Mouse (Mus musculus) hindbrain, embryonic 16.5 days (tissue): ENCODE data around the gene Tyw3. TPM values are rescaled to one million over a fixed set of nuclear protein-coding genes. Genes with fewer than 3 reads are reported as not detected.

ENCODE experiments used
- ATAC-seq: fragments of 200-750 bp; cut with Nextera tagmentation; 2 replicates; pipeline ENCODE4 v1.8.0; 2017; ENCODE audit warnings: moderate TSS enrichment, moderate library complexity
- H3K27ac ChIP-seq: fragments of 300-500 bp; sonication (generic); 2 replicates; pipeline ENCODE4 v1.5.1; 2014; ENCODE audit warnings: low read depth, mild to moderate bottlenecking, control low read depth, low read length, moderate library complexity
- H3K27me3 ChIP-seq: fragments of 300-500 bp; sonication (generic); replicated peaks from 2 replicates; pipeline ENCODE4 v1.6.1; 2014; ENCODE audit warnings: low read length; ENCODE audit not compliant: control insufficient read depth, insufficient read depth
- H3K36me3 ChIP-seq: fragments of 300-500 bp; sonication (generic); 2 replicates; pipeline ENCODE4 v1.6.1; 2014; ENCODE audit warnings: mild to moderate bottlenecking, low read length, moderate library complexity, mixed read lengths; ENCODE audit not compliant: control insufficient read depth, insufficient read depth
- H3K4me1 ChIP-seq: fragments of 300-500 bp; sonication (generic); 2 replicates; pipeline ENCODE4 v1.6.1; 2014; ENCODE audit warnings: low read depth, low read length; ENCODE audit not compliant: control insufficient read depth, insufficient read depth
- H3K4me2 ChIP-seq: fragments of 300-500 bp; sonication (generic); 2 replicates; pipeline ENCODE4 v1.6.1; 2014; ENCODE audit warnings: mild to moderate bottlenecking, low read length, control low read depth, moderate library complexity
- H3K4me3 ChIP-seq: fragments of 300-500 bp; sonication (generic); 2 replicates; pipeline ENCODE4 v1.5.1; 2014; ENCODE audit warnings: mild to moderate bottlenecking, low read length, control low read depth, moderate library complexity
- H3K9ac ChIP-seq: fragments of 300-500 bp; sonication (generic); 2 replicates; pipeline ENCODE4 v1.6.1; 2014; ENCODE audit warnings: low read depth, mild to moderate bottlenecking, control low read depth, low read length, moderate library complexity
- H3K9me3 ChIP-seq: fragments of 300-500 bp; sonication (generic); 2 replicates; pipeline ENCODE4 v1.6.1; 2014; ENCODE audit warnings: mild to moderate bottlenecking, low read length, moderate library complexity; ENCODE audit not compliant: control insufficient read depth
- WGBS: fragments of 180-500 bp; shearing (Covaris S2); extraction: QIAGEN DNeasy Blood & Tissue Kit; methylation state at CpG from one replicate; pipeline ENCODE4 v1.1.7; 2014; 5-methylcytosine and 5-hydroxymethylcytosine counted together
- polyA plus RNA-seq: library from polyadenylated mRNA; unstranded; fragments of >200 nt; fragmentation: Nextera tagmentation; extraction: Ambion mirVana; gene quantifications from 2 replicates; pipeline ENCODE4 v1.2.1, GENCODE M21; 2015

Tyw3 gene
- polyA plus RNA-seq, 1 experiment from 2014 or later, result 17.0 TPM

DNA sequence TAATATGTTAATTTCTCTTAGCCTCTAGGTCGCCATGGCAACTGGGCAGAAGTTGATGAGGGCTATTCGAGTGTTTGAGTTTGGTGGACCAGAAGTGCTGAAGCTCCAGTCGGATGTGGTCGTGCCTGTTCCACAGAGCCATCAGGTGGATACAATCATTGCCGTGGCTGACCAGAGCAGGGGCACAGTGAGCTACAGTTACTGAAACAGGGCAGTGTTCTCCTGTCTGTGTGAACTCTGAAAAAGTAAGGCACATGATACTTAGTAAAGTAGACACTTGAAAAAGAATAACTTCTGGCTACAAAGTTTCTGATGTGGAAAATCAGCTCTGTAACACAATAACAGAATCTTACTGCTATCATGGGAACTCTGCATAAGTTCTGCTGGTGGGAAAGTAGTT, 8.0 kb upstream of the Tyw3 start:
- Histone ChIP-seq H3K36me3 (no peaks in the 10 kb centered on the region), H3K4me3 (no peak overlapping the region), H3K4me1 (no peaks in the 10 kb centered on the region), H3K27me3 (no peaks in the 10 kb centered on the region), H3K27ac (no peak overlapping the region), H3K4me2 (no peak overlapping the region), H3K9ac (no peak overlapping the region), H3K9me3 (no peaks in the 10 kb centered on the region)
- WGBS, result 76% methylated on average over 5 of the region's 5 CpGs
- ATAC-seq, result no peak

DNA sequence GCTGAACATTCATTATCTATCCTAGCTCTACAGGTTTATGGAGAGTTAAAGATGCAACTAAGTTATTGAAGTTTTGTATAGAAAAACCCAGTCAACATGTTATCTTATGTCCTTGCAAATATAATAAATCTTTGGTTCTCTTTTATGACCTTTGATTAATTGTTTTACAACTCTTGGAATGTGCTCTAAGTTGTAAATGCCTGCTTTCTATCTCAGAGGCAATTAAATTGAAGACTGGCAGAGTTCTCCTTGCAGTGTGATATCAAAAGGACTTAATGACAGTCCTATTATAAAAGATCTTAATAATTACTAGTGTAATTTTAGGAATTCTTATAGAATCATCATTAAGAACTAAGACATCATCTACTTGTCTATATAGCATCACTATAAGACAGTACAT, 5.2 kb upstream of the Tyw3 start:
- Histone ChIP-seq H3K27me3 (no peaks in the 10 kb centered on the region), H3K9ac (no peak overlapping the region), H3K27ac (no peak overlapping the region), H3K4me2 (no peak overlapping the region), H3K4me3 (no peak overlapping the region), H3K4me1 (peaks cover 3% of the 10 kb centered on the region; the same call in 1 of the 2 replicates), H3K9me3 (no peaks in the 10 kb centered on the region), H3K36me3 (no peaks in the 10 kb centered on the region)
- ATAC-seq, result no peak

DNA sequence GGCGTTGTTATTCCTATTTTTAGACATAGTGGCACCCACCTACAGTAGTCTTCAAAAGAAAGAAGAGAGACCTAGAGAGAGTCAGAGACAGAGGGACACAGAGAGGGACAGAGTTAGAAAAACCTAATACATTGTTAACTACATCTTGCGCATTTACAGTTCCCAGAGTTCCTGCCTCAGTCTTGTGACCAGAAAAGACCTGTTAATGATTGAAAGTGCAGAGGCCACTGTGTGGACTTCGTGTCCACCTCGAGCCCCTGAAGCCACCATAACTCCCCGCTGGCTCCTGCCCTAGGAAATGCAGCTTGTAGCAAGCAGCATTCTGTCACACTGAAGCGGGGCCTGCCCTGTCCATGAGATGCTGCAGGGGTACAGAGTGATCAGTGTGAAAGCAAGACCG, 657 bp upstream of the Tyw3 start:
- WGBS, result 34% methylated on average over 7 of the region's 7 CpGs
- H3K27ac ChIP-seq, result peak overlapping the region; percentile 92; the same call in 1 of the 2 replicates

DNA sequence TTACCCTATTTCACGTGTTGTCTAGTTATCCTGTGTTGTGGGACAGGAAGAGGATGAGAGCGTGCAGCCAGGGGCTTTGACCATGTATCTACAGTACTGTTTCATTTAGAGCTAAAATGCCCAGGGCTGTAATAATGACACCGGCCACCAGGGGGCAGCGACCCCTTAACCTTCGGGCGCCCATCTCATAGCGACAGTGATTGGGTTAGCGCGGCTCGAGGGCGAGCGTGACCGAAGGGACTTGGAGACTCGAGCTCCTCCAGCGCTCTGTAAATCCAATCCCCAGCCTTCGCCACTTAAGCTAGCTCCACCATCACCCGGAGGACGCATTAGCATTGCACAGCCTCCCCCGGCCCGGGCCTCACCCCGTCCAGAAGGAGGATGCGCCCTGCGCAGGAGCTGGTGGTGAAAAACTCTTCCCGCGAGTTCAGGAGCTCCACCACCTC, 393 bp downstream of the Tyw3 start, which contains the start of gene Cryz:
Gene Cryz, plus strand, starts transcription at position 224 of the 446 bp plus-strand sequence.
- Histone ChIP-seq H3K9ac (peak within 1 kb of the TSS; percentile 86), H3K4me3 (peak within 1 kb of the TSS; percentile 79), H3K27me3 (no peaks in the 10 kb centered on the region), H3K4me2 (peak within 1 kb of the TSS; percentile 67), H3K4me1 (peaks cover 3% of the 10 kb centered on the region; the same call in 1 of the 2 replicates), H3K27ac (peak within 1 kb of the TSS; percentile 92), H3K9me3 (no peaks in the 10 kb centered on the region), H3K36me3 (peaks cover 15% of the 10 kb centered on the region)
- WGBS, result 0% methylated on average over 25 of the region's 25 CpGs
- peak; percentile 93 for ATAC-seq

More for the DNA sequence above, 657 bp upstream of the Tyw3 start:
- Histone ChIP-seq H3K36me3 (peaks cover 6% of the 10 kb centered on the region), H3K4me3 (peak overlapping the region; percentile 79), H3K4me2 (peak overlapping the region; percentile 67), H3K4me1 (peaks cover 3% of the 10 kb centered on the region; the same call in 1 of the 2 replicates), H3K27me3 (no peaks in the 10 kb centered on the region), H3K9me3 (no peaks in the 10 kb centered on the region), H3K9ac (peak overlapping the region; percentile 86)
- ATAC-seq, result no peak; the same call in 1 of the 2 replicates

DNA sequence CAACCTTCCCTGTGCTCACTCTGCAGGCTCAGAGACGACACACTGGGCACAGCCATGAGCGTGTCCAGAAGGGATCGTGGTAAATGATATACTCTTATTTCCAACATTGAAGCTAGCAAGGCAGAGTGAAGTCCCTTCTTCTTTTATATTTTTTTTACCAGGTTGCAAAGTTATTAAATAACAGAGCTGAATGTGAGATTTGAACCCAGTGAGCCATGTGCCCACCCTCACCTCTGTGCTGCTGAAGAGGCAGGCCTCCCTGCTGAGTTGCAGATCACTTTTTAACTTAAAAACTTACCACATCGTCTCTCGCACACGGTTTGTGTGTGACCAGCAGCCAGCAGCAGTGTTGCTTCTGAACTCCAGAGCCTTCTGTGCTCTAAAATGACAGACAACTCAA, 2.7 kb downstream of the Tyw3 start:
- Histone ChIP-seq H3K4me2 (no peak overlapping the region), H3K4me3 (no peak overlapping the region), H3K9me3 (no peaks in the 10 kb centered on the region), H3K36me3 (peaks cover 19% of the 10 kb centered on the region), H3K27ac (no peak overlapping the region), H3K27me3 (no peaks in the 10 kb centered on the region), H3K9ac (no peak overlapping the region), H3K4me1 (peaks cover 3% of the 10 kb centered on the region; the same call in 1 of the 2 replicates)
- no peak for ATAC-seq
- 95% methylated on average over 6 of the region's 6 CpGs for WGBS

DNA sequence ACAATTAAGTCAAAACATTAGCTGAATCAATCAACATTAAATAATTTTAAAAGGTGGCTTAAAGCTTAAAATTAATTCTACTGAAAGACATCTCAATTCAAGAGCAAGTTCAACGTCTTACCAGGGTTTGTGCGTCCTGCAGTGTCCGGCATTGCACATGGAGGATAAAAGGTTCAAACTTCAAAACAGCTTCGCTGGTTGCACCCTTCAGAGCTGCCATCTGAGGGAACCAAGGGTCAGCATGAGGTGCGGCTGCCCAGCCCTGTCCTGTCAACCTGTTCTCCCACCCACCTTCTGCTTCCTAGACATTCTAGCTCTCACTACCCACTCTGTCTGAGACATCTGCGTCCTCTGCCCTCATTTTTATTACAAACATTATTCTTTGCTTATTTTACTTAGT, 3.3 kb downstream of the Tyw3 start:
- Histone ChIP-seq H3K4me1 (peaks cover 3% of the 10 kb centered on the region; the same call in 1 of the 2 replicates), H3K27me3 (no peaks in the 10 kb centered on the region), H3K9me3 (no peaks in the 10 kb centered on the region), H3K27ac (no peak overlapping the region), H3K9ac (no peak overlapping the region), H3K4me2 (no peak overlapping the region), H3K36me3 (peaks cover 19% of the 10 kb centered on the region), H3K4me3 (no peak overlapping the region)
- no peak for ATAC-seq
- 94% methylated on average over 6 of the region's 6 CpGs for WGBS

DNA sequence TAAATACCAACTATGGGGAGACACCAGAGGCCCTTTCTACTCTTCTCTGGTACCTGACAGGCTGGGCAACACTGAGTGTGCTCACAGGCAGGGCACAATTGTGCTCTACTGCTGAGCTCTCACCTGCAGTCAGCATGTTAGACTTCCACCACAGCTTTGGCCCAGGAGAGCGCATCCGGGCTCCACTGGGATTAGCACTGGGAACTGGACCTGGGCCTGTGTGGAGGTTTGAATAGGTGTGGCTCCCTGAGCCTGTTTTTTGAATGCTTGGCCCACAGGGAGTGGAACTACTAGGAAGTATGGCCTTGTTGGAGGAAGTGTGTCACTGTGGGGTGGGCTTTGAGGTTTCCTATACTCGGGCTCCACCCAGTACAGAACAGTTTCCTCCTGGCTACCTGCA, 5.3 kb downstream of the Tyw3 start:
- no peak for ATAC-seq
- Histone ChIP-seq H3K4me2 (no peak overlapping the region), H3K27ac (no peak overlapping the region), H3K27me3 (no peaks in the 10 kb centered on the region), H3K36me3 (peaks cover 28% of the 10 kb centered on the region), H3K4me1 (no peaks in the 10 kb centered on the region), H3K9ac (no peak overlapping the region), H3K4me3 (no peak overlapping the region), H3K9me3 (no peaks in the 10 kb centered on the region)
- WGBS, result 96% methylated on average over 3 of the region's 3 CpGs

DNA sequence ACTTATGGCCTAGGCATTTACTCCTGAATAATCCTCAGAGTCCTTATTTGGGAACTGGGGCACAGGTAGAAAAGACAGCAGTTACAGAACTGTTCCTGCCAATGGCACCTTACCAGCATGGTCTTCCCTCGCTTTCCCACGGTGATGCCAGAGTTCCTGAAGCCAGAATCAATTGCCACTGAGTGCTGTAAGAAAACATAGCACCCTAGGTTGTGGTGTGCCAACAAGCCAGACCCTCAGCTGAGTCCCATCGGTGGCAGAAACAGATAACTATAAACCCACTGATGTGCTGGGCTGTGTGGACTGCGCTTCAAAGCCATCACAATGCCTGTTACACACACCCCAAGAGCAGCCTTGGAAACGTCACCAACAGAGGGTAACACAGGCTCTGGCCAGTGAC, 5.9 kb downstream of the Tyw3 start:
- peaks cover 30% of the 10 kb centered on the region for H3K36me3 ChIP-seq
- no peak for ATAC-seq

DNA sequence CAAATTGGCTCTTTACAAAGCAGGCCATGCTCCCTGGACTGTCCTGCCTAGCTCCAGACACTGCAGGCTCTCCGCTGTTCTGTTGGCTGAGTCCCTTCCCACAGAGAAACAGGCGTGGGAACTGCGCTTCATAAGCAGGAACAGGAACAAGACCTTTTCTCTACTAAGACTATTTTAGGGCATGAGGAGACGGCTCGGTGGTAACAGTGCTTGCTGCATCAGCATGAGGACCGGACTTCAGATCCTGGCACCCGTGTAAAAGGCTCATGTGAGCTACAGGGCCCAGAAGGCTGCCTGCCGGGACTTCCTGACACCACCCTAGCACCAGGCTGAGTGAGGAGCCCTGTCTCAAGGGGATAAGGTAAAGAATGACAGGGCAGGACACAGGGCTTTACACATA, 12.6 kb downstream of the Tyw3 start:
- H3K27me3 ChIP-seq, result no peaks in the 10 kb centered on the region
- no peak overlapping the region for H3K27ac ChIP-seq
- WGBS, result 94% methylated on average over 8 of the region's 8 CpGs
- peaks cover 17% of the 10 kb centered on the region for H3K36me3 ChIP-seq
- no peak for ATAC-seq
- no peaks in the 10 kb centered on the region for H3K4me1 ChIP-seq
- H3K4me3 ChIP-seq, result no peak overlapping the region
- H3K4me2 ChIP-seq, result no peak overlapping the region
- no peaks in the 10 kb centered on the region for H3K9me3 ChIP-seq
- H3K9ac ChIP-seq, result no peak overlapping the region

More for the DNA sequence above, 5.9 kb downstream of the Tyw3 start:
- Histone ChIP-seq H3K27ac (no peak overlapping the region), H3K4me1 (no peaks in the 10 kb centered on the region), H3K4me2 (no peak overlapping the region), H3K9ac (no peak overlapping the region), H3K27me3 (no peaks in the 10 kb centered on the region), H3K4me3 (no peak overlapping the region), H3K9me3 (no peaks in the 10 kb centered on the region)
- 90% methylated on average over 5 of the region's 5 CpGs for WGBS

DNA sequence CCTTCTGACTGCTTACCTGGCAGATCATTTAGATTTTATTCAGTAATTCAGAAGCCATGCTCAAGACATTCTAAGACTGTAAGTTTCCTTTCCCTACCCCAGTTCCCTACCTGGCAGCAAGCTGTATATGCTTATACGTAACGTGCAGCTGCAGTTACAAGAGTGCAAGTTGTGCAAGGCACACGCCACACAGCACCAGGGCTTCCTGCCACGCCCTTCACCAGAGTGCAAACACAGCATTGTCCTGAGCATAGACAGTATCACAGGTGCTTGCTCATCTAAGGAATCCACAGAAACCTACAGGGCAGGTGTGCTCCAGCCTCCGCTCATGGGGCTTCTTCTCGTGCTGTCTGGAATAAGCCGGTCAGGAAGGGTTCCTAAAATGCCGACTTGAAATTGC, 19.0 kb downstream of the Tyw3 start:
- H3K4me3 ChIP-seq, result no peak overlapping the region
- WGBS, result 96% methylated on average over 7 of the region's 8 CpGs
- H3K27me3 ChIP-seq, result no peaks in the 10 kb centered on the region; the same call in 1 of the 2 replicates
- H3K4me1 ChIP-seq, result no peaks in the 10 kb centered on the region
- peaks cover 14% of the 10 kb centered on the region for H3K36me3 ChIP-seq
- no peak overlapping the region for H3K4me2 ChIP-seq
- no peak overlapping the region for H3K27ac ChIP-seq
- H3K9ac ChIP-seq, result no peak overlapping the region
- ATAC-seq, result no peak
- no peaks in the 10 kb centered on the region for H3K9me3 ChIP-seq
